Mouse (Mus musculus): ENCODE data around the gene Dzip1.

DNA sequence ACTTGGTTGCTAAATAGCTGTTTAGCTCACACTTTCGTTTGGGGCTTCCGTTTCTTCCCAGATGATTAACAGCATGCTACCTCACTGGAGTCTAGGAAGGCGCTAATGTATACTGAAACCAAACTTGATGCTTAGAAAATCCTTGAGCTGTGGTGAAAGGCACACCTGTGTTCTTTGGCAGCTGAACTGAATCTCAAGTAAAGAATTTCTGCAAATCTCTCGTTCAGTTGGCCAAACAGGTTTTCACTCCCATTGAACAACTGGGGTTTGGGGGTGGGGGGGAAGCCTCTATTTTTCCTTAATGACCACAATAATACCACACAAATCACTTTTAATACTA is 74.6 kb downstream of the Dzip1 start:
- TF ChIP-seq CTCF (IDR thresholded peaks at IDR 0.05; ENCODE audit: low read depth, low read length) (no peak), GATA2 (IDR thresholded peaks at IDR 0.05; ENCODE audit: borderline replicate concordance, low read depth, low read length) (no peak), GATA1 (IDR thresholded peaks at IDR 0.05; ENCODE audit: borderline replicate concordance, low read length) (no peak), POLR2AphosphoS5 (IDR thresholded peaks at IDR 0.05; ENCODE audit: insufficient replicate concordance, low read depth, low read length) (no peak)

All from G1E (cell line).